Mouse (Mus musculus): ENCODE measurements at regions not wholly inside any gene's neighbourhood (a gene's known extent, or its start where the extent isn't known, plus 50 kb on each side); places are given as distances from the start of the nearest gene placed in this dataset.

GRCm38 (mm10) chr6:81447701-81448100 lies 475.8 kb upstream of the Gcfc2 start:
- no peak overlapping the region for H3K9ac ChIP-seq (replicated peaks; ENCODE audit: low read length)
- H3K27me3 ChIP-seq (ENCODE audit: control insufficient read depth, insufficient read depth, low read length): no peaks in the 10 kb centered on the region
- no peak overlapping the region for H3K4me3 ChIP-seq (replicated peaks; ENCODE audit: low read depth, low read length)
- no peak for DNase-seq
- 96% methylated on average over 6 of the region's 6 CpGs for WGBS
- no peaks in the 10 kb centered on the region for H3K36me3 ChIP-seq (ENCODE audit: control insufficient read depth, insufficient read depth, low read length)
- no peak overlapping the region for H3K27ac ChIP-seq (replicated peaks; ENCODE audit: low read depth, low read length)
- no peaks in the 10 kb centered on the region for H3K9me3 ChIP-seq (ENCODE audit: control insufficient read depth, low read length)
- no peaks in the 10 kb centered on the region for H3K4me1 ChIP-seq (ENCODE audit: control insufficient read depth, insufficient read depth, low read length)
- ATAC-seq (ENCODE audit: low FRiP score, low TSS enrichment): no peak
- no peak overlapping the region for H3K4me2 ChIP-seq (ENCODE audit: low read length)

- Histone ChIP-seq H3K36me3 (ENCODE audit: control insufficient read depth, insufficient read depth, low read length) (no peaks in the 10 kb centered on the region), H3K27me3 (ENCODE audit: control insufficient read depth, insufficient read depth, low read length) (no peaks in the 10 kb centered on the region), H3K9me3 (ENCODE audit: control insufficient read depth, low read length) (no peaks in the 10 kb centered on the region), H3K4me2 (ENCODE audit: low read length) (no peak overlapping the region), H3K4me1 (ENCODE audit: control insufficient read depth, insufficient read depth, low read length) (no peaks in the 10 kb centered on the region), H3K9ac (replicated peaks; ENCODE audit: low read length) (no peak overlapping the region), H3K4me3 (replicated peaks; ENCODE audit: low read depth, low read length) (no peak overlapping the region), H3K27ac (replicated peaks; ENCODE audit: low read depth, low read length) (no peak overlapping the region)
- WGBS: 68% methylated on average over 3 of the region's 3 CpGs
- 0 out of 2 replicates have a peak, but pooled peaks have one; percentile 51 for ATAC-seq (ENCODE audit: low FRiP score, low TSS enrichment)
- DNase-seq: peak; percentile 25
Measured at GRCm38 (mm10) chr6:81448366-81448765, 475.1 kb upstream of the Gcfc2 start.

GRCm38 (mm10) chr6:81461095-81461494 lies 462.4 kb upstream of the Gcfc2 start:
- H3K9ac ChIP-seq (replicated peaks; ENCODE audit: low read length): no peak overlapping the region
- no peak for ATAC-seq (ENCODE audit: low FRiP score, low TSS enrichment)
- H3K9me3 ChIP-seq (ENCODE audit: control insufficient read depth, low read length): no peaks in the 10 kb centered on the region
- H3K4me3 ChIP-seq (replicated peaks; ENCODE audit: low read depth, low read length): no peak overlapping the region
- no peak overlapping the region for H3K4me2 ChIP-seq (ENCODE audit: low read length)
- H3K27me3 ChIP-seq (ENCODE audit: control insufficient read depth, insufficient read depth, low read length): no peaks in the 10 kb centered on the region
- H3K27ac ChIP-seq (replicated peaks; ENCODE audit: low read depth, low read length): no peak overlapping the region
- DNase-seq: no peak
- H3K36me3 ChIP-seq (ENCODE audit: control insufficient read depth, insufficient read depth, low read length): no peaks in the 10 kb centered on the region
- H3K4me1 ChIP-seq (ENCODE audit: control insufficient read depth, insufficient read depth, low read length): no peaks in the 10 kb centered on the region
- 88% methylated on average over 4 of the region's 4 CpGs for WGBS

GRCm38 (mm10) chr6:81464442-81464841 lies 459.0 kb upstream of the Gcfc2 start:
- no peak for DNase-seq
- no peak for ATAC-seq (ENCODE audit: low FRiP score, low TSS enrichment)
- H3K4me2 ChIP-seq (ENCODE audit: low read length): no peak overlapping the region
- H3K9me3 ChIP-seq (ENCODE audit: control insufficient read depth, low read length): no peaks in the 10 kb centered on the region
- H3K9ac ChIP-seq (replicated peaks; ENCODE audit: low read length): no peak overlapping the region
- H3K36me3 ChIP-seq (ENCODE audit: control insufficient read depth, insufficient read depth, low read length): no peaks in the 10 kb centered on the region
- H3K27ac ChIP-seq (replicated peaks; ENCODE audit: low read depth, low read length): no peak overlapping the region
- 88% methylated on average over 1 of the region's 1 CpGs for WGBS
- no peaks in the 10 kb centered on the region for H3K4me1 ChIP-seq (ENCODE audit: control insufficient read depth, insufficient read depth, low read length)
- no peak overlapping the region for H3K4me3 ChIP-seq (replicated peaks; ENCODE audit: low read depth, low read length)
- H3K27me3 ChIP-seq (ENCODE audit: control insufficient read depth, insufficient read depth, low read length): no peaks in the 10 kb centered on the region

- no peak for DNase-seq
- WGBS: 76% methylated on average over 4 of the region's 4 CpGs
- Histone ChIP-seq H3K4me1 (ENCODE audit: control insufficient read depth, insufficient read depth, low read length) (no peaks in the 10 kb centered on the region), H3K27me3 (ENCODE audit: control insufficient read depth, insufficient read depth, low read length) (no peaks in the 10 kb centered on the region), H3K9ac (replicated peaks; ENCODE audit: low read length) (no peak overlapping the region), H3K9me3 (ENCODE audit: control insufficient read depth, low read length) (no peaks in the 10 kb centered on the region), H3K27ac (replicated peaks; ENCODE audit: low read depth, low read length) (no peak overlapping the region), H3K4me2 (ENCODE audit: low read length) (no peak overlapping the region), H3K36me3 (ENCODE audit: control insufficient read depth, insufficient read depth, low read length) (no peaks in the 10 kb centered on the region), H3K4me3 (replicated peaks; ENCODE audit: low read depth, low read length) (no peak overlapping the region)
- ATAC-seq (ENCODE audit: low FRiP score, low TSS enrichment): no peak
Measured at GRCm38 (mm10) chr6:81466536-81466935, 456.9 kb upstream of the Gcfc2 start.

GRCm38 (mm10) chr6:81471340-81471955 lies 452.0 kb upstream of the Gcfc2 start:
- no peak overlapping the region for H3K4me3 ChIP-seq (replicated peaks; ENCODE audit: low read depth, low read length)

GRCm38 (mm10) chr6:81472506-81472905 lies 451.0 kb upstream of the Gcfc2 start:
- Histone ChIP-seq H3K27me3 (ENCODE audit: control insufficient read depth, insufficient read depth, low read length) (no peaks in the 10 kb centered on the region), H3K27ac (replicated peaks; ENCODE audit: low read depth, low read length) (no peak overlapping the region), H3K4me1 (ENCODE audit: control insufficient read depth, insufficient read depth, low read length) (no peaks in the 10 kb centered on the region), H3K4me2 (ENCODE audit: low read length) (no peak overlapping the region), H3K36me3 (ENCODE audit: control insufficient read depth, insufficient read depth, low read length) (no peaks in the 10 kb centered on the region), H3K9me3 (ENCODE audit: control insufficient read depth, low read length) (no peaks in the 10 kb centered on the region), H3K9ac (replicated peaks; ENCODE audit: low read length) (no peak overlapping the region), H3K4me3 (replicated peaks; ENCODE audit: low read depth, low read length) (no peak overlapping the region)
- DNase-seq (peak; percentile 12), ATAC-seq (ENCODE audit: low FRiP score, low TSS enrichment) (no peak)
- 82% methylated on average over 3 of the region's 3 CpGs for WGBS

More at GRCm38 (mm10) chr6:81471340-81471955, 452.0 kb upstream of the Gcfc2 start:
- no peaks in the 10 kb centered on the region for H3K27me3 ChIP-seq (ENCODE audit: control insufficient read depth, insufficient read depth, low read length)
- no peaks in the 10 kb centered on the region for H3K9me3 ChIP-seq (ENCODE audit: control insufficient read depth, low read length)
- ATAC-seq (ENCODE audit: low FRiP score, low TSS enrichment) (no peak), DNase-seq (no peak)
- H3K36me3 ChIP-seq (ENCODE audit: control insufficient read depth, insufficient read depth, low read length): no peaks in the 10 kb centered on the region
- H3K27ac ChIP-seq (replicated peaks; ENCODE audit: low read depth, low read length): no peak overlapping the region
- no peak overlapping the region for H3K9ac ChIP-seq (replicated peaks; ENCODE audit: low read length)
- 85% methylated on average over 9 of the region's 9 CpGs for WGBS
- no peaks in the 10 kb centered on the region for H3K4me1 ChIP-seq (ENCODE audit: control insufficient read depth, insufficient read depth, low read length)
- H3K4me2 ChIP-seq (ENCODE audit: low read length): no peak overlapping the region

GRCm38 (mm10) chr6:81474786-81475185 lies 448.7 kb upstream of the Gcfc2 start:
- no peak overlapping the region for H3K4me3 ChIP-seq (replicated peaks; ENCODE audit: low read depth, low read length)
- no peak overlapping the region for H3K4me2 ChIP-seq (ENCODE audit: low read length)
- H3K9me3 ChIP-seq (ENCODE audit: control insufficient read depth, low read length): no peaks in the 10 kb centered on the region
- H3K36me3 ChIP-seq (ENCODE audit: control insufficient read depth, insufficient read depth, low read length): no peaks in the 10 kb centered on the region
- WGBS: 94% methylated on average over 1 of the region's 1 CpGs
- ATAC-seq (ENCODE audit: low FRiP score, low TSS enrichment) (no peak), DNase-seq (no peak)
- no peaks in the 10 kb centered on the region for H3K27me3 ChIP-seq (ENCODE audit: control insufficient read depth, insufficient read depth, low read length)
- no peaks in the 10 kb centered on the region for H3K4me1 ChIP-seq (ENCODE audit: control insufficient read depth, insufficient read depth, low read length)
- H3K9ac ChIP-seq (replicated peaks; ENCODE audit: low read length): no peak overlapping the region
- no peak overlapping the region for H3K27ac ChIP-seq (replicated peaks; ENCODE audit: low read depth, low read length)

GRCm38 (mm10) chr6:81487006-81487405 lies 436.5 kb upstream of the Gcfc2 start:
- no peaks in the 10 kb centered on the region for H3K9me3 ChIP-seq (ENCODE audit: control insufficient read depth, low read length)
- no peaks in the 10 kb centered on the region for H3K27me3 ChIP-seq (ENCODE audit: control insufficient read depth, insufficient read depth, low read length)
- H3K27ac ChIP-seq (replicated peaks; ENCODE audit: low read depth, low read length): no peak overlapping the region
- H3K4me3 ChIP-seq (replicated peaks; ENCODE audit: low read depth, low read length): no peak overlapping the region
- H3K36me3 ChIP-seq (ENCODE audit: control insufficient read depth, insufficient read depth, low read length): no peaks in the 10 kb centered on the region
- no peak overlapping the region for H3K9ac ChIP-seq (replicated peaks; ENCODE audit: low read length)
- H3K4me2 ChIP-seq (ENCODE audit: low read length): no peak overlapping the region
- no peak for DNase-seq
- ATAC-seq (ENCODE audit: low FRiP score, low TSS enrichment): no peak
- no peaks in the 10 kb centered on the region for H3K4me1 ChIP-seq (ENCODE audit: control insufficient read depth, insufficient read depth, low read length)
- WGBS: 79% methylated on average over 3 of the region's 3 CpGs
